Mouse (Mus musculus) brain, adult 2 months (tissue): ENCODE measurements around the gene Sox2.
A peak's percentile ranks its signal among the peaks of the same experiment; 100 is the strongest.

Source experiments
- DNase-seq: peaks from one replicate; pipeline ENCODE4 v3.0.0; 2011; ENCODE audit warnings: low read depth, low spot score

Gene Sox2

GRCm38 (mm10) chr3:34643536-34644115, 6.6 kb upstream of the Sox2 start:
- DNase-seq: no peak

- no peak for DNase-seq
Observed at GRCm38 (mm10) chr3:34646169-34646568, 4.0 kb upstream of the Sox2 start.

DNA sequence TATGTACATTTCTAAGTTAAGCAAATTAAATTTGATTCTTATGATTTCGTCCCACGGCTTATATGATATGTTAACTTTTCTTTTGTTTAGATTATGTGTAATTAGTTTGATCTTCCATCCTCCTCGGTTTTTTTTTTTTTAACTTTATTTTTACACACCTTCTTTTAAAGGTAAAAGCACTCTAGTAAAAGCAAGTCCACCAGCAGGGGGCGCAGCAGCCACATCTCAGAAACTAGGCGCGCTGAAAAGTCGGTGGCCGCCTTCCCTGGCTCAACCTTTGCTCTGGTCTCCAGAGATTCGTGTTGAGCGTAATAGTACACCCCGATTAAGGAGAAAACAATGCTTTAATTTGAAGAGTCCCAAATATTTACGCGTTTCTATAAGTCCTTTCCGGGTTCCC, 2.5 kb upstream of the Sox2 start:
- peak; percentile 77 for DNase-seq

GRCm38 (mm10) chr3:34648105-34648832, 1.9 kb upstream of the Sox2 start:
- DNase-seq: no peak

DNA sequence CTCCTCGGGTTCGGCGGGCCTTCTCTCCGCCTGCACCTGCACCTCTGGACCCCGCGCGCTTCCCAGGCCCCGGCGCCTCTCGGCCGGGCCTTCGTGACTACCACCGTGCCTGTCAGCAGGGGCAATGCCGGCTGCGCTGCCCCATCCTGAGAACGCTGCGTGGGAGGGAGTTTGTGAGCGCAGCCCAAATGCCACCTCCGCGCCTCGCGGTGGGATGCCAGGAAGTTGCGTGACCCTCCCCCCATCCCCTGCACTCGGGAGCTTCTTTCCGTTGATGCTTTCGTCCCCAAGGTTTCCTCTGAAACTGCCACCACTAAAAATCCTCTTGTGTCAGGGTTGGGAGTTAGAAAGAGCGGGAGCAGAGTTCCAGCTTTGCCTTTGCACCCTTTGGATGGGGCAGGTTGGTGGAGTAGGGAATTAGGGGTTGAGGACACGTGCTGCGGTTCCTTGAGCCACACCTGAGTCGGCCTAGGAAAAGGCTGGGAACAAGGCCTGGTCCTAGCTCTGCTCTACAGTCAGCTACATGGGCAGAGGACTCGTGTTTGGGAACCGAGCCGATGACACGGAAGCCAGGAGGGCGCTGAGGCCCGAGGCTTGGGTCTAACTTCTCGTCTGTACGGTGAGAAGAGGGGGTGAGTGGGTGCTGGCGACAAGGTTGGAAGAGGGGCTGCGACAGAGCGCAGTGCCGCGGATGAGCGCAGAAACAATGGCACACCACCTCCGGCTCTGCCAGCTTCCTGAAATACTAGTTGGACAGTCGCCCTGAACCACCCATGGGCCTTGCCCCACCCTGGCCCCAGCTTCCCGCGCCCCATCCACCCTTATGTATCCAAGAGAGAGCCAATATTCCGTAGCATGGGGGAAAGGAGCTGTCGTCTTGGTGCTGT, 1.1 kb upstream of the Sox2 start:
- DNase-seq: peak; percentile 49

GRCm38 (mm10) chr3:34650621-34651361, 586 bp downstream of the Sox2 start:
- DNase-seq: no peak

DNA sequence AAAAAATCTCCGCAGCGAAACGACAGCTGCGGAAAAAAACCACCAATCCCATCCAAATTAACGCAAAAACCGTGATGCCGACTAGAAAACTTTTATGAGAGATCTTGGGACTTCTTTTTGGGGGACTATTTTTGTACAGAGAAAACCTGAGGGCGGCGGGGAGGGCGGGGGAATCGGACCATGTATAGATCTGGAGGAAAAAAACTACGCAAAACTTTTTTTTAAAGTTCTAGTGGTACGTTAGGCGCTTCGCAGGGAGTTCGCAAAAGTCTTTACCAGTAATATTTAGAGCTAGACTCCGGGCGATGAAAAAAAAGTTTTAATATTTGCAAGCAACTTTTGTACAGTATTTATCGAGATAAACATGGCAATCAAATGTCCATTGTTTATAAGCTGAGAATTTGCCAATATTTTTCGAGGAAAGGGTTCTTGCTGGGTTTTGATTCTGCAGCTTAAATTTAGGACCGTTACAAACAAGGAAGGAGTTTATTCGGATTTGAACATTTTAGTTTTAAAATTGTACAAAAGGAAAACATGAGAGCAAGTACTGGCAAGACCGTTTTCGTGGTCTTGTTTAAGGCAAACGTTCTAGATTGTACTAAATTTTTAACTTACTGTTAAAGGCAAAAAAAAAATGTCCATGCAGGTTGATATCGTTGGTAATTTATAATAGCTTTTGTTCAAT, 1.4 kb downstream of the Sox2 start:
- DNase-seq: no peak

DNA sequence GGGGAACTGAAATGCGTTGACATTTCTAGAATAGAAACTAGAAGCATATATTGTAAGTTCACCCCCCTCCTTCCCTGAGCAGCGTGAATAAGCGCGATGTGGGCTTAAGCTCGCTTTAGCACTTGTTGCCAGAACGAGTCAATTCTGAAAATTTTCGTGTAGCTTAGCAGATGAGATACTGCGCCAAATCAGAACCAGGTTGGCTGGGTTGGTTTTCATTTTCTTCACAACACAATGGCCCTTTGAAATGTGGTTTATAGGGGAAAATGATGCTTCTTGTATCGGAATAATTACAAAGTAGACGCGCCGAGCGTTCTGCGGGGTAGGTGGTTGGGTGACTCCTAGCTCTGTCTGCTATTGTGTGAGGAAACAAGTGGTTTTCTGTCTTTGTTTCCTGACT, 2.4 kb downstream of the Sox2 start:
- peak; percentile 71 for DNase-seq

- DNase-seq: no peak
Observed at GRCm38 (mm10) chr3:34653235-34653976, 3.2 kb downstream of the Sox2 start.

DNA sequence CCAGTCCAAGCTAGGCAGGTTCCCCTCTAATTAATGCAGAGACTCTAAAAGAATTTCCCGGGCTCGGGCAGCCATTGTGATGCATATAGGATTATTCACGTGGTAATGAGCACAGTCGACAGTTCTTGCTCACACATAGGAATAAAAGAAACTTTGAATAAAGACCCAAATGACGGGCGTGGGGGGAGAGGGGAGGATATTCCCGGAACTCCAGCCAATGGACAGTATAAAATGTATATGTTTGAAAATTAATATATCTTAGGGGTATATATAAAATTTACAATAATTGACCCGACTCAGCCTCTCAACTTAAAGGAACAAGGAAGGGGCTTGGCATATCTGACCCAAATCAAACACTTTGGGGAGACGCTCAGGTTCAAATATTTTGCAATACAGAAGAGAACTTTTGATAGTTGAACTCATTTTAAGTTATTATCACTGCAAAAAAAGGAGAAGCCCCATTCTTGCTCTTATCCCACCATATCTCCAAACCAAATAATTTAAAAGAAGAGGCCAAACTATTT, 3.8 kb downstream of the Sox2 start:
- no peak for DNase-seq

- no peak for DNase-seq
Observed at GRCm38 (mm10) chr3:34654781-34655180, 4.6 kb downstream of the Sox2 start.

- DNase-seq: no peak
Observed at GRCm38 (mm10) chr3:34655311-34656075, 5.3 kb downstream of the Sox2 start.

- no peak for DNase-seq
Observed at GRCm38 (mm10) chr3:34656153-34656552, 5.9 kb downstream of the Sox2 start.

GRCm38 (mm10) chr3:34656813-34657700, 6.9 kb downstream of the Sox2 start:
- DNase-seq: no peak

DNA sequence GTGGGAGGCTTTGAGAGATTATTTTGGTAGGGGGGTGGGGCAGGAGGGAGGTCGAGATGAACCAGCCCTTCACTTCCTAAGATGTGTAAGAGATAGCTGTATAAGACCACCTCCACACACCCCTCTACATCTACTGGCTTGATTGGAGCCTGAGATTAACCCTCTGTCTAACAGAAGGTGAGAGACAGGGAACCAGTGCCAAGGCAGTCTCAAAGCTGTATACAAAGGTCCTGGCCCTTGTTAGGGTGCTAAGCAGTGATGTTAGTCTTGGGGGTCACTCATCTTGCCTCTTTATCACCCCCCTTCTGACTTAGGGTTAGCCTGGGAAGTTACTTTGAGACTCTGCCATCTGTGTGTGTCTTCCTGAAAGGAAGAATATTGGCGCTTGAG, 7.5 kb downstream of the Sox2 start:
- no peak for DNase-seq

- no peak for DNase-seq
Observed at GRCm38 (mm10) chr3:34658241-34658965, 8.2 kb downstream of the Sox2 start.

GRCm38 (mm10) chr3:34658966-34659535, 8.8 kb downstream of the Sox2 start:
- DNase-seq: no peak
